Mouse (Mus musculus): Measurements from ENCODE around the gene Herc2. TPM values are rescaled to one million over a fixed set of nuclear protein-coding genes. Genes with fewer than 3 reads are reported as not detected.
"Not testable (repeated sequence)": the region's sequence is repeated elsewhere in the genome, so short reads cannot be mapped to it uniquely, and the experiment has no call there.

Gene Herc2
- 19.9 and 23.5 TPM in 2 replicates for polyA plus RNA-seq (2016; fragmentation: Nextera tagmentation; extraction: Ambion mirVana)

- Histone ChIP-seq H3K27me3 (ENCODE audit: low read depth, poor library complexity, severe bottlenecking) (no peaks in the 10 kb centered on the region), H3K4me3 (peak within 1 kb of the TSS; percentile 83), H3K9me3 (replicated peaks) (no peaks in the 10 kb centered on the region), H3K36me3 (0 out of 2 replicates have a peak, but pooled peaks cover 2% of the 10 kb centered on the region), H3K4me1 (peaks cover 22% of the 10 kb centered on the region), H3K27ac (replicated peaks) (peak within 1 kb of the TSS; percentile 88)
- peak; percentile 98 for DNase-seq (ENCODE audit: low spot score)
- WGBS, result under 1% methylated on average over 47 of the region's 47 CpGs
Observed at GRCm38 (mm10) chr7:56049831-56050321, at the start of gene Herc2. Herc2 (plus strand) TSS chr7:56050196.

- no peaks in the 10 kb centered on the region for H3K36me3 ChIP-seq
Observed at GRCm38 (mm10) chr7:56010318-56011017, 39.5 kb upstream of the Herc2 start.

GRCm38 (mm10) chr7:56011018-56011333, 39.0 kb upstream of the Herc2 start:
- no peak overlapping the region for H3K27ac ChIP-seq (replicated peaks)
- H3K27me3 ChIP-seq (ENCODE audit: low read depth, poor library complexity, severe bottlenecking), result no peaks in the 10 kb centered on the region
- H3K4me3 ChIP-seq, result no peak overlapping the region
- no peaks in the 10 kb centered on the region for H3K4me1 ChIP-seq
- H3K36me3 ChIP-seq, result no peaks in the 10 kb centered on the region
- H3K9me3 ChIP-seq (replicated peaks), result no peaks in the 10 kb centered on the region
- DNase-seq (ENCODE audit: low spot score), result no peak

More at GRCm38 (mm10) chr7:56010318-56011017, 39.5 kb upstream of the Herc2 start:
- 93% methylated on average over 4 of the region's 4 CpGs for WGBS
- H3K4me1 ChIP-seq, result no peaks in the 10 kb centered on the region
- no peak for DNase-seq (ENCODE audit: low spot score)
- H3K27me3 ChIP-seq (ENCODE audit: low read depth, poor library complexity, severe bottlenecking), result no peaks in the 10 kb centered on the region
- H3K9me3 ChIP-seq (replicated peaks), result no peaks in the 10 kb centered on the region
- H3K4me3 ChIP-seq, result no peak overlapping the region
- no peak overlapping the region for H3K27ac ChIP-seq (replicated peaks)

GRCm38 (mm10) chr7:56013261-56014001, 36.6 kb upstream of the Herc2 start:
- Histone ChIP-seq H3K27me3 (ENCODE audit: low read depth, poor library complexity, severe bottlenecking) (no peaks in the 10 kb centered on the region), H3K4me3 (no peak overlapping the region), H3K27ac (replicated peaks) (no peak overlapping the region), H3K9me3 (replicated peaks) (no peaks in the 10 kb centered on the region), H3K36me3 (no peaks in the 10 kb centered on the region), H3K4me1 (no peaks in the 10 kb centered on the region; the same call in 1 of the 2 replicates)
- DNase-seq (ENCODE audit: low spot score), result no peak
- 96% methylated on average over 14 of the region's 14 CpGs for WGBS

- not testable (repeated sequence) for H3K9me3 ChIP-seq (replicated peaks); H3K36me3 ChIP-seq; H3K27ac ChIP-seq (replicated peaks); DNase-seq (ENCODE audit: low spot score); H3K4me1 ChIP-seq; H3K4me3 ChIP-seq; H3K27me3 ChIP-seq (ENCODE audit: low read depth, poor library complexity, severe bottlenecking)
- 89% methylated on average over 7 of the region's 18 CpGs for WGBS
Observed at GRCm38 (mm10) chr7:56014002-56014702, 35.8 kb upstream of the Herc2 start.

- Histone ChIP-seq H3K27ac (replicated peaks) (no peak overlapping the region), H3K4me3 (no peak overlapping the region), H3K36me3 (no peaks in the 10 kb centered on the region), H3K27me3 (ENCODE audit: low read depth, poor library complexity, severe bottlenecking) (no peaks in the 10 kb centered on the region), H3K9me3 (replicated peaks) (no peaks in the 10 kb centered on the region), H3K4me1 (peaks cover 12% of the 10 kb centered on the region)
- 90% methylated on average over 6 of the region's 6 CpGs for WGBS
- DNase-seq (ENCODE audit: low spot score), result no peak
Observed at GRCm38 (mm10) chr7:56015172-56015571, 34.8 kb upstream of the Herc2 start.

GRCm38 (mm10) chr7:56015837-56016236, 34.2 kb upstream of the Herc2 start:
- 94% methylated on average over 7 of the region's 7 CpGs for WGBS
- DNase-seq (ENCODE audit: low spot score), result no peak
- no peaks in the 10 kb centered on the region; the same call in 1 of the 2 replicates for H3K27me3 ChIP-seq (ENCODE audit: low read depth, poor library complexity, severe bottlenecking)

GRCm38 (mm10) chr7:56017761-56018160, 32.2 kb upstream of the Herc2 start:
- Histone ChIP-seq H3K36me3 (no peaks in the 10 kb centered on the region), H3K27me3 (ENCODE audit: low read depth, poor library complexity, severe bottlenecking) (no peaks in the 10 kb centered on the region; the same call in 1 of the 2 replicates), H3K4me1 (peaks cover 12% of the 10 kb centered on the region), H3K27ac (replicated peaks) (no peak overlapping the region), H3K4me3 (no peak overlapping the region), H3K9me3 (replicated peaks) (no peaks in the 10 kb centered on the region)
- WGBS, result 85% methylated on average over 3 of the region's 3 CpGs
- no peak for DNase-seq (ENCODE audit: low spot score)

More at GRCm38 (mm10) chr7:56015837-56016236, 34.2 kb upstream of the Herc2 start:
- Histone ChIP-seq H3K4me3 (no peak overlapping the region), H3K27ac (replicated peaks) (no peak overlapping the region), H3K9me3 (replicated peaks) (no peaks in the 10 kb centered on the region), H3K4me1 (peaks cover 12% of the 10 kb centered on the region), H3K36me3 (no peaks in the 10 kb centered on the region)

GRCm38 (mm10) chr7:56018446-56018971, 31.5 kb upstream of the Herc2 start:
- Histone ChIP-seq H3K4me1 (peaks cover 12% of the 10 kb centered on the region), H3K4me3 (peak overlapping the region; percentile 77), H3K27me3 (ENCODE audit: low read depth, poor library complexity, severe bottlenecking) (no peaks in the 10 kb centered on the region; the same call in 1 of the 2 replicates), H3K36me3 (no peaks in the 10 kb centered on the region), H3K27ac (replicated peaks) (peak overlapping the region; percentile 87), H3K9me3 (replicated peaks) (no peaks in the 10 kb centered on the region)
- no peak for DNase-seq (ENCODE audit: low spot score)
- WGBS, result 54% methylated on average over 7 of the region's 7 CpGs

GRCm38 (mm10) chr7:56018972-56019929, 30.7 kb upstream of the Herc2 start:
- Histone ChIP-seq H3K27me3 (ENCODE audit: low read depth, poor library complexity, severe bottlenecking) (no peaks in the 10 kb centered on the region; the same call in 1 of the 2 replicates), H3K36me3 (no peaks in the 10 kb centered on the region), H3K9me3 (replicated peaks) (no peaks in the 10 kb centered on the region), H3K27ac (replicated peaks) (peak overlapping the region; percentile 87), H3K4me1 (peaks cover 12% of the 10 kb centered on the region), H3K4me3 (peak overlapping the region; percentile 77)
- under 1% methylated on average over 68 of the region's 71 CpGs for WGBS
- DNase-seq (ENCODE audit: low spot score), result peak; percentile 79

- no peak for DNase-seq (ENCODE audit: low spot score)
- H3K27ac ChIP-seq (replicated peaks), result peak within 1 kb of the TSS; percentile 87
- no peaks in the 10 kb centered on the region for H3K36me3 ChIP-seq
- peaks cover 12% of the 10 kb centered on the region for H3K4me1 ChIP-seq
- no peaks in the 10 kb centered on the region for H3K9me3 ChIP-seq (replicated peaks)
- WGBS, result 57% methylated on average over 3 of the region's 3 CpGs
- H3K27me3 ChIP-seq (ENCODE audit: low read depth, poor library complexity, severe bottlenecking), result no peaks in the 10 kb centered on the region; the same call in 1 of the 2 replicates
- peak within 1 kb of the TSS; percentile 77 for H3K4me3 ChIP-seq
Observed at GRCm38 (mm10) chr7:56019930-56020253, 30.1 kb upstream of the Herc2 start, which contains the start of gene Nipa1. Nipa1 (minus strand) TSS chr7:56019954.

Measured in midbrain, embryonic 10.5 days (tissue).